Mouse (Mus musculus): ENCODE measurements at regions not wholly inside any gene's neighbourhood (a gene's known extent, or its start where the extent isn't known, plus 50 kb on each side); places are given as distances from the start of the nearest gene placed in this dataset.

- no peak for DNase-seq (ENCODE audit: low read depth)
Observed at GRCm38 (mm10) chr9:50024820-50025219, 226.1 kb upstream of the Ncam1 start.

GRCm38 (mm10) chr9:50013602-50014001 is 214.9 kb upstream of the Ncam1 start:
- no peak for DNase-seq (ENCODE audit: low read depth)

GRCm38 (mm10) chr9:50005757-50006576 is 207.2 kb upstream of the Ncam1 start:
- no peak for DNase-seq (ENCODE audit: low read depth)

- no peak for DNase-seq (ENCODE audit: low read depth)
Observed at GRCm38 (mm10) chr9:50002695-50003094, 204.0 kb upstream of the Ncam1 start.

- no peak for DNase-seq (ENCODE audit: low read depth)
Observed at GRCm38 (mm10) chr9:50000497-50001404, 202.0 kb upstream of the Ncam1 start.

GRCm38 (mm10) chr9:49999970-50000369 is 201.2 kb upstream of the Ncam1 start:
- no peak for DNase-seq (ENCODE audit: low read depth)

- no peak for DNase-seq (ENCODE audit: low read depth)
Observed at GRCm38 (mm10) chr9:49998101-49998500, 199.4 kb upstream of the Ncam1 start.

GRCm38 (mm10) chr9:49989464-49990271 is 190.9 kb upstream of the Ncam1 start:
- DNase-seq (ENCODE audit: low read depth): no peak

- DNase-seq (ENCODE audit: low read depth): no peak
Observed at GRCm38 (mm10) chr9:49988064-49988463, 189.3 kb upstream of the Ncam1 start.

GRCm38 (mm10) chr9:49987481-49987880 is 188.8 kb upstream of the Ncam1 start:
- DNase-seq (ENCODE audit: low read depth): no peak

GRCm38 (mm10) chr9:49980344-49981207 is 181.9 kb upstream of the Ncam1 start:
- no peak for DNase-seq (ENCODE audit: low read depth)

GRCm38 (mm10) chr9:49975938-49976671 is 177.4 kb upstream of the Ncam1 start:
- DNase-seq (ENCODE audit: low read depth): no peak

GRCm38 (mm10) chr9:49973974-49974495 is 175.3 kb upstream of the Ncam1 start:
- DNase-seq (ENCODE audit: low read depth): no peak

- DNase-seq (ENCODE audit: low read depth): no peak
Observed at GRCm38 (mm10) chr9:49969429-49969828, 170.7 kb upstream of the Ncam1 start.

- no peak for DNase-seq (ENCODE audit: low read depth)
Observed at GRCm38 (mm10) chr9:49964666-49965065, 165.9 kb upstream of the Ncam1 start.

- no peak for DNase-seq (ENCODE audit: low read depth)
Observed at GRCm38 (mm10) chr9:49962561-49963071, 163.9 kb upstream of the Ncam1 start.

GRCm38 (mm10) chr9:49961965-49962364 is 163.2 kb upstream of the Ncam1 start:
- DNase-seq (ENCODE audit: low read depth): no peak

GRCm38 (mm10) chr9:49961329-49961728 is 162.6 kb upstream of the Ncam1 start:
- no peak for DNase-seq (ENCODE audit: low read depth)

GRCm38 (mm10) chr9:49959987-49960386 is 161.3 kb upstream of the Ncam1 start:
- no peak for DNase-seq (ENCODE audit: low read depth)

GRCm38 (mm10) chr9:49958890-49959289 is 160.2 kb upstream of the Ncam1 start:
- DNase-seq (ENCODE audit: low read depth): no peak
